Mouse (Mus musculus) MEL (cell line): ENCODE results near the gene Gpr158. TPM values are rescaled to one million over a fixed set of nuclear protein-coding genes. Genes with fewer than 3 reads are reported as not detected.

Source experiments
- polyA plus RNA-seq, 2 experiments: library from polyadenylated mRNA; stranded (reverse) in 1 of 2; unstranded in 1 of 2; fragments of >175 nt in 1 of 2; fragments of >200 nt in 1 of 2; gene quantifications; 2 replicates each; pipeline versions ENCODE4 v1.2.1 to v1.2.4; 2012; ENCODE audit warnings: low replicate concordance in 2 of 2, low read depth in 1 of 2; ENCODE audit not compliant: insufficient read length in 2 of 2, insufficient read depth in 1 of 2, missing spikeins in 1 of 2
- total RNA-seq: library from RNA; depleted of rRNA; stranded (reverse); fragments of 300-350 nt; gene quantifications from 2 replicates; pipeline ENCODE4 v1.2.3, GENCODE M21; 2012; rRNA removed

The Gpr158 gene
- total and polyA plus RNA-seq, 3 experiments: not detected

Other genes with a start within 250 kb of the Gpr158 start
- gene Enkur, start 162.2 kb upstream of the Gpr158 start, total RNA-seq: not detected in 2 replicates
- gene Enkur, start 162.2 kb upstream of the Gpr158 start, polyA plus RNA-seq: not detected
- gene Thnsl1, start 161.8 kb upstream of the Gpr158 start, total RNA-seq: 1.0 and 1.9 TPM in 2 replicates
- 1 to 10 TPM in 1 of 2 experiments, not detected in 1; 2.6 TPM for gene Thnsl1, start 161.8 kb upstream of the Gpr158 start, polyA plus RNA-seq